Mouse (Mus musculus) kidney, postnatal 0 days (tissue): ENCODE data around the gene Tnrc6c. TPM values are rescaled to one million over a fixed set of nuclear protein-coding genes. Genes with fewer than 3 reads are reported as not detected.
A peak's percentile ranks its signal among the peaks of the same experiment; 100 is the strongest.

Source experiments
- ATAC-seq: fragments of 200-750 bp; cut with Nextera tagmentation; replicated peaks from 2 replicates; pipeline ENCODE4 v1.8.0; 2017; ENCODE audit warnings: low read depth, moderate number of reproducible peaks, moderate TSS enrichment, moderate library complexity; ENCODE audit not compliant: low FRiP score
- DNase-seq: peaks from one replicate; pipeline ENCODE4 v3.0.0-alpha.2; 2016; ENCODE audit warnings: low spot score
- H3K27ac ChIP-seq: fragments of 300-500 bp; sonication (generic); 2 replicates; pipeline ENCODE4 v1.5.1; 2014; ENCODE audit warnings: mild to moderate bottlenecking
- H3K27me3 ChIP-seq: fragments of 300-500 bp; sonication (generic); 2 replicates; pipeline ENCODE4 v1.6.1; 2014; ENCODE audit warnings: low read length, mixed read lengths; ENCODE audit not compliant: insufficient read depth
- H3K36me3 ChIP-seq: fragments of 300-500 bp; sonication (generic); 2 replicates; pipeline ENCODE4 v1.6.1; 2014; ENCODE audit warnings: low read length, mixed read lengths; ENCODE audit not compliant: insufficient read depth
- H3K4me1 ChIP-seq: fragments of 300-500 bp; sonication (generic); replicated peaks from 2 replicates; pipeline ENCODE4 v1.6.1; 2014; ENCODE audit warnings: antibody characterized with exemption, low read length, mixed read lengths; ENCODE audit not compliant: insufficient read depth
- H3K4me2 ChIP-seq: fragments of 300-500 bp; sonication (generic); 2 replicates; pipeline ENCODE4 v1.6.1; 2014; ENCODE audit warnings: mild to moderate bottlenecking, low read length, moderate library complexity, mixed read lengths
- H3K4me3 ChIP-seq: fragments of 300-500 bp; sonication (generic); replicated peaks from 2 replicates; pipeline ENCODE4 v1.5.1; 2014; ENCODE audit warnings: low read depth, low read length
- H3K9ac ChIP-seq: fragments of 300-500 bp; sonication (generic); 2 replicates; pipeline ENCODE4 v1.6.1; 2014; ENCODE audit warnings: low read depth, low read length
- H3K9me3 ChIP-seq: fragments of 300-500 bp; sonication (generic); replicated peaks from 2 replicates; pipeline ENCODE4 v1.6.1; 2016; ENCODE audit warnings: low read length, inconsistent platforms, mixed read lengths
- CTCF ChIP-seq: IDR thresholded peaks from 2 replicates; pipeline ENCODE4 v1.5.1; 2016; ENCODE audit warnings: antibody characterized with exemption, low read depth, mild to moderate bottlenecking, moderate library complexity
- WGBS: fragments of 180-500 bp; shearing (Covaris S2); extraction: QIAGEN DNeasy Blood & Tissue Kit; methylation state at CpG from one replicate; pipeline ENCODE4 v1.1.7; 2014; 5-methylcytosine and 5-hydroxymethylcytosine counted together
- polyA plus RNA-seq: library from polyadenylated mRNA; unstranded; fragments of >200 nt; fragmentation: Nextera tagmentation; extraction: Ambion mirVana; gene quantifications from 2 replicates; pipeline ENCODE4 v1.2.1, GENCODE M21; 2015

Tnrc6c gene
- polyA plus RNA-seq, 1 experiment from 2014 or later, result 8.7 TPM

GRCm38 (mm10) chr11:117724604-117725301 lies 70.7 kb downstream of the Tnrc6c start:
- no peak for TF ChIP-seq CTCF
- 82% methylated on average over 6 of the region's 6 CpGs for WGBS

GRCm38 (mm10) chr11:117727031-117727430 lies 72.9 kb downstream of the Tnrc6c start:
- Histone ChIP-seq H3K27ac (no peak overlapping the region), H3K4me1 (peaks cover 27% of the 10 kb centered on the region), H3K9ac (no peak overlapping the region), H3K4me3 (no peak overlapping the region), H3K36me3 (peaks cover 17% of the 10 kb centered on the region), H3K4me2 (no peak overlapping the region), H3K9me3 (no peaks in the 10 kb centered on the region), H3K27me3 (no peaks in the 10 kb centered on the region)
- DNase-seq (no peak), ATAC-seq (no peak)
- 88% methylated on average over 4 of the region's 4 CpGs for WGBS
- TF ChIP-seq CTCF, result no peak

More at GRCm38 (mm10) chr11:117724604-117725301, 70.7 kb downstream of the Tnrc6c start:
- Histone ChIP-seq H3K4me2 (no peak overlapping the region), H3K4me1 (peaks cover 14% of the 10 kb centered on the region), H3K27ac (no peak overlapping the region), H3K4me3 (no peak overlapping the region), H3K27me3 (no peaks in the 10 kb centered on the region), H3K9me3 (no peaks in the 10 kb centered on the region), H3K36me3 (peaks cover 39% of the 10 kb centered on the region), H3K9ac (no peak overlapping the region)
- no peak for ATAC-seq
- no peak for DNase-seq

DNA sequence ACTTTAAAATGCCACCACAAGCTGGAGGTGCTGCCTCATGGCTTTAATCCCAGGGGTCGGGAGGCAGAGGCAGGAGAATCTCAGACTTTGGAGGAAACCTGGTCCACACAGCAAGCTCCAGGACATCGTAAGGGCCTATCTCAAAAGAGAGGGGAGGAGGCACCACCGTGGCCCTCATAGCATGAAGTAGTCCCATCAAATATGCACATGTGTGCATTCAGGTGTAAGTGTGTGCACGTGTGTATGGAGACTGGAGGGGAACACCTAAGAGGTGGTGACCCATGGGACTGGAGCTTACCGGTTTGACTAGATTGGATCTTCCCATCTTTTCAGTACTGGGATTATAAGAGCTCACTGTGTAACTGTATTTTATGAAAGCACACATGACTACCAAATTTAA lies 74.2 kb downstream of the Tnrc6c start:
- Histone ChIP-seq H3K9ac (no peak overlapping the region), H3K4me2 (no peak overlapping the region), H3K36me3 (peaks cover 6% of the 10 kb centered on the region; the same call in 1 of the 2 replicates), H3K27me3 (no peaks in the 10 kb centered on the region), H3K4me1 (peaks cover 27% of the 10 kb centered on the region), H3K9me3 (no peaks in the 10 kb centered on the region), H3K4me3 (no peak overlapping the region), H3K27ac (peak overlapping the region; percentile 61)
- 74% methylated on average over 5 of the region's 5 CpGs for WGBS
- TF ChIP-seq CTCF, result no peak
- no peak for DNase-seq
- ATAC-seq, result no peak

GRCm38 (mm10) chr11:117728841-117729240 lies 74.8 kb downstream of the Tnrc6c start:
- Histone ChIP-seq H3K27ac (peak overlapping the region; percentile 61), H3K9me3 (no peaks in the 10 kb centered on the region), H3K27me3 (no peaks in the 10 kb centered on the region), H3K4me3 (no peak overlapping the region), H3K36me3 (peaks cover 8% of the 10 kb centered on the region; the same call in 1 of the 2 replicates), H3K4me2 (no peak overlapping the region), H3K9ac (no peak overlapping the region), H3K4me1 (peaks cover 27% of the 10 kb centered on the region)
- no peak for TF ChIP-seq CTCF
- 35% methylated on average over 1 of the region's 1 CpGs for WGBS
- ATAC-seq (0 out of 2 replicates have a peak, but pooled peaks have one; percentile 40), DNase-seq (peak; percentile 92)

DNA sequence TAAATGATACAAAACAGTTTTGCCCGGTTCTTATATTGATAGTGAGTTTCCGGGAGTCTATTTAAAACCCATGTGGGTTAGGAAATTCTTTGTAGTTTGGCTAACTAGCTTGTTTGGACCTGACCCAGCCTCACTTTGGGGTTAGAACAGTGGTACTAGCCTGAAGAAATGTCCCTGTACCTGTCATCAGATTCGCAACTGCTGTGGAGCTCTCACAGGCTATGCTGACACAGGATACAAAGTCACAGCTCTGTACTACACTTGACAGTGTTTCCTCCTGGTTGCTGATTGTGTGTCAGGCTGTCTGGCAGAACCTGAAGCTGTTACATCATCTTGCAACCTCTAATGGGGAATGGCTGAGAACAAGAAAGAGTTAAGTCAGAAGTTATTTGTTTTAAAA lies 75.3 kb downstream of the Tnrc6c start:
- Histone ChIP-seq H3K9me3 (no peaks in the 10 kb centered on the region), H3K4me1 (peaks cover 27% of the 10 kb centered on the region), H3K36me3 (0 out of 2 replicates have a peak, but pooled peaks cover 7% of the 10 kb centered on the region), H3K4me2 (no peak overlapping the region), H3K27me3 (no peaks in the 10 kb centered on the region), H3K27ac (peak overlapping the region; percentile 61), H3K9ac (no peak overlapping the region), H3K4me3 (no peak overlapping the region)
- DNase-seq, result peak; percentile 33
- WGBS, result 57% methylated on average over 3 of the region's 3 CpGs
- ATAC-seq, result no peak
- no peak for TF ChIP-seq CTCF

DNA sequence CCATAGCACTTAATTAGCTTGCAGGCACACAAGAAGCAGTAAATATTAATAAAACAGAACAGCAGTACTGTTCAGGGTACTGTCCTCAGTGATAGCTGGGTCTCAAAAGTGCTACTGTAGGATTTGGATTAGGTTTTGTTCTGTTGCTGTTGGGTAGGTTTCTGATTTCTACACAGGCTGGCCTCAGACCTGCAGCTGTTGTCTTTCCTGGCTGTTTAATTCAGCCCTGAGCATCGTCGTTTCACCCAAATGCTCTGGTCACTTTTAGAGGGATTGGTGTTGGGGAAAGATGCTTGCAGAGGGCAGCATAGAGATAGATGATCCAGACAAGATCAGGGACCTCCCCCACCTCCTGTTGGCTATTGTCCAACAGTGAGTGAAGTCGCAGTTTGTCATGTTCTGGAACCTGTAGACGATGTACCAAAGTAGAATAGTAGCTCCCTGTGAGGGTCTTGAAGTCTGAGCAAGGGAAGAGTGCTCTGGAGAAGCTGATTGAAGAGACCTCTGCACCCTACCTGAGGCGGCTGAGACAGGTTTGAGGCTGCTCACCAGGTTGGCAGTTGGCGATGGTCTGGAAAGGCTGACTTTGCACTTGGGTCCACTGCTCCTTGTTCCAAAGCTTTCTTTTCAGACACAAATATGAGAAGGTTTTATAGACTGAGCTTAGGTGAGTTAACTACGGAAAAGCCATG lies 75.9 kb downstream of the Tnrc6c start:
- no peaks in the 10 kb centered on the region for H3K27me3 ChIP-seq
- WGBS, result 47% methylated on average over 7 of the region's 7 CpGs
- no peak overlapping the region for H3K9ac ChIP-seq
- 0 out of 2 replicates have a peak, but pooled peaks cover 7% of the 10 kb centered on the region for H3K36me3 ChIP-seq
- DNase-seq (no peak), ATAC-seq (peak; percentile 68)
- H3K9me3 ChIP-seq, result no peaks in the 10 kb centered on the region
- H3K4me1 ChIP-seq, result peaks cover 27% of the 10 kb centered on the region
- H3K27ac ChIP-seq, result peak overlapping the region; percentile 61
- H3K4me3 ChIP-seq, result no peak overlapping the region
- no peak for TF ChIP-seq CTCF
- H3K4me2 ChIP-seq, result no peak overlapping the region
